Mouse (Mus musculus) midbrain, embryonic 11.5 days (tissue): ENCODE results near the gene Sema4c. TPM values are rescaled to one million over a fixed set of nuclear protein-coding genes. Genes with fewer than 3 reads are reported as not detected.

Experiments
- ATAC-seq: fragments of 200-750 bp; cut with Nextera tagmentation; 2 replicates; pipeline ENCODE4 v1.8.0; 2017; ENCODE audit warnings: moderate TSS enrichment, moderate library complexity; ENCODE audit not compliant: low FRiP score
- DNase-seq: peaks from one replicate; pipeline ENCODE4 v3.0.0; 2015; ENCODE audit warnings: low spot score; ENCODE audit errors: missing footprints
- H3K27ac ChIP-seq: fragments of 300-500 bp; sonication (generic); 2 replicates; pipeline ENCODE4 v1.5.1; 2014; ENCODE audit warnings: low read depth, low read length
- H3K27me3 ChIP-seq: fragments of 300-500 bp; sonication (generic); 2 replicates; pipeline ENCODE4 v1.6.1; 2014; ENCODE audit warnings: mild to moderate bottlenecking, low read length, moderate library complexity, mixed read lengths; ENCODE audit not compliant: control insufficient read depth, insufficient read depth
- H3K36me3 ChIP-seq: fragments of 300-500 bp; sonication (generic); 2 replicates; pipeline ENCODE4 v1.6.1; 2014; ENCODE audit warnings: mild to moderate bottlenecking, low read length, moderate library complexity, mixed read lengths; ENCODE audit not compliant: control insufficient read depth, insufficient read depth
- H3K4me1 ChIP-seq: fragments of 300-500 bp; sonication (generic); 2 replicates; pipeline ENCODE4 v1.6.1; 2014; ENCODE audit warnings: low read length; ENCODE audit not compliant: control insufficient read depth, insufficient read depth
- H3K4me2 ChIP-seq: fragments of 300-500 bp; sonication (generic); 2 replicates; pipeline ENCODE4 v1.6.1; 2014; ENCODE audit warnings: mild to moderate bottlenecking, moderate library complexity
- H3K4me3 ChIP-seq: fragments of 300-500 bp; sonication (generic); 2 replicates; pipeline ENCODE4 v1.5.1; 2014; ENCODE audit warnings: low read depth, low read length
- H3K9ac ChIP-seq: fragments of 300-500 bp; sonication (generic); 2 replicates; pipeline ENCODE4 v1.6.1; 2014; ENCODE audit warnings: low read length
- H3K9me3 ChIP-seq: fragments of 300-500 bp; sonication (generic); 2 replicates; pipeline ENCODE4 v1.6.1; 2016; ENCODE audit warnings: low read length; ENCODE audit not compliant: control insufficient read depth
- WGBS: fragments of 180-500 bp; shearing (Covaris S2); extraction: QIAGEN DNeasy Blood & Tissue Kit; methylation state at CpG from one replicate; pipeline ENCODE4 v1.1.7; 2014; 5-methylcytosine and 5-hydroxymethylcytosine counted together
- polyA plus RNA-seq: library from polyadenylated mRNA; unstranded; fragments of >200 nt; fragmentation: Nextera tagmentation; extraction: Ambion mirVana; gene quantifications from 2 replicates; pipeline ENCODE4 v1.2.1, GENCODE M21; 2014

The Sema4c gene
- polyA plus RNA-seq, 1 experiment from 2014 or later: 3.1 TPM

GRCm38 (mm10) chr1:36536397-36536728 is 21.8 kb downstream of the Sema4c start:
- ATAC-seq: no peak
- no peak overlapping the region for H3K27ac ChIP-seq
- H3K9me3 ChIP-seq: no peaks in the 10 kb centered on the region
- no peaks in the 10 kb centered on the region for H3K4me1 ChIP-seq
- WGBS: 83% methylated on average over 8 of the region's 8 CpGs
- no peak for DNase-seq
- no peaks in the 10 kb centered on the region for H3K27me3 ChIP-seq
- H3K36me3 ChIP-seq: peaks cover 3% of the 10 kb centered on the region; the same call in 1 of the 2 replicates
- no peak overlapping the region for H3K4me3 ChIP-seq
- H3K9ac ChIP-seq: no peak overlapping the region
- no peak overlapping the region for H3K4me2 ChIP-seq

GRCm38 (mm10) chr1:36535477-36536396 is 22.4 kb downstream of the Sema4c start:
- no peak overlapping the region for H3K4me2 ChIP-seq
- DNase-seq: no peak
- H3K9ac ChIP-seq: no peak overlapping the region
- H3K9me3 ChIP-seq: no peaks in the 10 kb centered on the region
- H3K27ac ChIP-seq: no peak overlapping the region
- ATAC-seq: no peak
- H3K4me3 ChIP-seq: no peak overlapping the region
- WGBS: 84% methylated on average over 11 of the region's 11 CpGs
- peaks cover 2% of the 10 kb centered on the region; the same call in 1 of the 2 replicates for H3K36me3 ChIP-seq
- H3K4me1 ChIP-seq: no peaks in the 10 kb centered on the region
- no peaks in the 10 kb centered on the region for H3K27me3 ChIP-seq

- H3K36me3 ChIP-seq: peaks cover 2% of the 10 kb centered on the region; the same call in 1 of the 2 replicates
- WGBS: 85% methylated on average over 6 of the region's 6 CpGs
- no peak for DNase-seq
Measured at GRCm38 (mm10) chr1:36534595-36535058, 23.5 kb downstream of the Sema4c start.

GRCm38 (mm10) chr1:36533546-36533945 is 24.6 kb downstream of the Sema4c start:
- ATAC-seq: no peak
- Histone ChIP-seq H3K9ac (no peak overlapping the region), H3K27ac (no peak overlapping the region), H3K4me1 (no peaks in the 10 kb centered on the region), H3K27me3 (no peaks in the 10 kb centered on the region), H3K4me3 (no peak overlapping the region), H3K9me3 (no peaks in the 10 kb centered on the region), H3K4me2 (no peak overlapping the region), H3K36me3 (no peaks in the 10 kb centered on the region)
- no peak for DNase-seq
- 82% methylated on average over 6 of the region's 6 CpGs for WGBS

More at GRCm38 (mm10) chr1:36534595-36535058, 23.5 kb downstream of the Sema4c start:
- H3K9me3 ChIP-seq: no peaks in the 10 kb centered on the region
- H3K27me3 ChIP-seq: no peaks in the 10 kb centered on the region
- no peak overlapping the region for H3K9ac ChIP-seq
- H3K4me1 ChIP-seq: no peaks in the 10 kb centered on the region
- H3K4me3 ChIP-seq: no peak overlapping the region
- no peak overlapping the region for H3K27ac ChIP-seq
- no peak for ATAC-seq
- H3K4me2 ChIP-seq: no peak overlapping the region

- H3K27me3 ChIP-seq: no peaks in the 10 kb centered on the region
- no peak overlapping the region for H3K4me2 ChIP-seq
- H3K9ac ChIP-seq: no peak overlapping the region
- WGBS: 92% methylated on average over 12 of the region's 12 CpGs
- no peaks in the 10 kb centered on the region for H3K36me3 ChIP-seq
- no peak overlapping the region for H3K27ac ChIP-seq
- no peaks in the 10 kb centered on the region for H3K9me3 ChIP-seq
- ATAC-seq (no peak), DNase-seq (no peak)
- H3K4me1 ChIP-seq: no peaks in the 10 kb centered on the region; the same call in 1 of the 2 replicates
- no peak overlapping the region for H3K4me3 ChIP-seq
Measured at GRCm38 (mm10) chr1:36531461-36531860, 26.7 kb downstream of the Sema4c start.

- Histone ChIP-seq H3K27ac (no peak overlapping the region), H3K36me3 (no peaks in the 10 kb centered on the region), H3K4me3 (no peak overlapping the region), H3K4me2 (no peak overlapping the region), H3K9ac (no peak overlapping the region), H3K9me3 (no peaks in the 10 kb centered on the region), H3K4me1 (no peaks in the 10 kb centered on the region; the same call in 1 of the 2 replicates), H3K27me3 (no peaks in the 10 kb centered on the region)
- ATAC-seq (no peak), DNase-seq (no peak)
- 95% methylated on average over 7 of the region's 7 CpGs for WGBS
Measured at GRCm38 (mm10) chr1:36530962-36531361, 27.2 kb downstream of the Sema4c start.

- Histone ChIP-seq H3K27me3 (no peaks in the 10 kb centered on the region), H3K27ac (no peak overlapping the region), H3K4me1 (no peaks in the 10 kb centered on the region; the same call in 1 of the 2 replicates), H3K4me3 (no peak overlapping the region), H3K9ac (no peak overlapping the region), H3K36me3 (peaks cover 1% of the 10 kb centered on the region), H3K9me3 (no peaks in the 10 kb centered on the region), H3K4me2 (no peak overlapping the region)
- WGBS: 82% methylated on average over 8 of the region's 8 CpGs
- ATAC-seq (no peak), DNase-seq (no peak)
Measured at GRCm38 (mm10) chr1:36530485-36530884, 27.7 kb downstream of the Sema4c start.

- DNase-seq (no peak), ATAC-seq (no peak)
- no peak overlapping the region for H3K9ac ChIP-seq
- no peak overlapping the region for H3K4me3 ChIP-seq
- no peak overlapping the region for H3K27ac ChIP-seq
- H3K36me3 ChIP-seq: peaks cover 7% of the 10 kb centered on the region
- H3K9me3 ChIP-seq: no peaks in the 10 kb centered on the region
- 95% methylated on average over 4 of the region's 4 CpGs for WGBS
- no peak overlapping the region for H3K4me2 ChIP-seq
- no peaks in the 10 kb centered on the region for H3K27me3 ChIP-seq
- no peaks in the 10 kb centered on the region; the same call in 1 of the 2 replicates for H3K4me1 ChIP-seq
Measured at GRCm38 (mm10) chr1:36529875-36530274, 28.3 kb downstream of the Sema4c start.

- Histone ChIP-seq H3K4me3 (no peak overlapping the region), H3K4me1 (no peaks in the 10 kb centered on the region; the same call in 1 of the 2 replicates), H3K27me3 (no peaks in the 10 kb centered on the region), H3K27ac (no peak overlapping the region), H3K9me3 (no peaks in the 10 kb centered on the region), H3K36me3 (peaks cover 11% of the 10 kb centered on the region), H3K4me2 (no peak overlapping the region), H3K9ac (no peak overlapping the region)
- no peak for ATAC-seq
- 90% methylated on average over 4 of the region's 4 CpGs for WGBS
- DNase-seq: no peak
Measured at GRCm38 (mm10) chr1:36529274-36529673, 28.9 kb downstream of the Sema4c start.
